In the genomic region with DNA sequence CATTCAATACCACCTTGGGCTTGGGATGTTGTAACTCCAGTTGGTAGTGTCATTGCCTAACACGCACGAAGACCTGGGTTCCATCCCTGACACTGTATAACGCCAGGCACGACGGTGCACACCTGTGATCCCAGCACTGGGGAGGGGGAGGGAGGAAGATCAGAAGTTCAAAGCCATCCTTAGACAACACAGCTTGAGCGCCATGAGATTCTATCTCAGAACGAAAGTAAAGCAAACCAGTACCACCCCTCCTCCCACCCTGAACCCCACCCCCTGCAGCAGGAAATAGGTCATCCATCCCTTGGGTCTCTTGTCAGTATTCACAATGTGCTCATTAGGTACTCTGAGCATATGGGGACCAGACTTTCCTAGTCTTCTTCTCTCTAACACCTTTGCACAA, we compare ENCODE assay signal across 10 mouse cellular contexts.
A peak's percentile ranks its signal among the peaks of the same experiment; 100 is the strongest.
DNase-seq lines count a peak whose midpoint lies in the region; ATAC-seq lines count a peak whose summit lies in the region.
"Had no signal": no experiment of that assay in that cellular context is flagged by ENCODE, and none has a peak within 500 bp of the region (broad histone marks: within the 10 kb centered on the region; RNA-seq: fewer than 3 reads in every experiment).

No protein-coding gene starts in this region.

- no peak overlapping the region for H3K9ac ChIP-seq in heart, embryonic 16.5 days (ENCODE audit: low read length)
- H3K9ac ChIP-seq in heart, embryonic 12.5 days = no peak overlapping the region
- no peak overlapping the region for H3K9ac ChIP-seq in stomach, embryonic 16.5 days (ENCODE audit: low read length)

- 0 out of 2 replicates have a peak, but pooled peaks cover 8% of the 10 kb centered on the region for H3K4me1 ChIP-seq in heart, embryonic 16.5 days (ENCODE audit: control insufficient read depth, insufficient read depth, low read length)
- H3K4me1 ChIP-seq in heart, embryonic 12.5 days (replicated peaks) = peaks cover 10% of the 10 kb centered on the region; the same call in 1 of the 2 replicates
- H3K4me1 ChIP-seq in stomach, embryonic 16.5 days (ENCODE audit: control insufficient read depth, insufficient read depth, low read length) = peaks cover 12% of the 10 kb centered on the region; the same call in 1 of the 2 replicates

- WGBS in heart, embryonic 16.5 days = 82% methylated on average over 7 of the region's 7 CpGs
- 84% methylated on average over 7 of the region's 7 CpGs for WGBS in heart, embryonic 12.5 days
- 76% methylated on average over 7 of the region's 7 CpGs for WGBS in stomach, embryonic 16.5 days

- H3K9me3 ChIP-seq in heart, embryonic 16.5 days (replicated peaks; ENCODE audit: control insufficient read depth, low read length) = no peaks in the 10 kb centered on the region
- no peaks in the 10 kb centered on the region for H3K9me3 ChIP-seq in heart, embryonic 12.5 days (replicated peaks)
- no peaks in the 10 kb centered on the region for H3K9me3 ChIP-seq in stomach, embryonic 16.5 days (replicated peaks; ENCODE audit: control insufficient read depth, low read length)

- no peak overlapping the region for H3K4me2 ChIP-seq in heart, embryonic 16.5 days (ENCODE audit: low read depth, low read length)
- no peak overlapping the region for H3K4me2 ChIP-seq in heart, embryonic 12.5 days
- H3K4me2 ChIP-seq in stomach, embryonic 16.5 days (ENCODE audit: low read depth, low read length) = no peak overlapping the region

- no peaks in the 10 kb centered on the region for H3K27me3 ChIP-seq in heart, embryonic 16.5 days (ENCODE audit: control insufficient read depth, insufficient read depth, low read length)
- H3K27me3 ChIP-seq in heart, embryonic 12.5 days (replicated peaks) = 0 out of 2 replicates have a peak, but pooled peaks cover 6% of the 10 kb centered on the region
- no peaks in the 10 kb centered on the region for H3K27me3 ChIP-seq in stomach, embryonic 16.5 days (ENCODE audit: control insufficient read depth, insufficient read depth, low read length)

- no peak overlapping the region for H3K27ac ChIP-seq in heart, embryonic 16.5 days (ENCODE audit: low read length)
- H3K27ac ChIP-seq in heart, embryonic 12.5 days (ENCODE audit: poor library complexity, severe bottlenecking) = no peak overlapping the region
- H3K27ac ChIP-seq in stomach, embryonic 16.5 days (ENCODE audit: low read length) = peak overlapping the region; percentile 19; the same call in 1 of the 2 replicates
- H3K27ac ChIP-seq: heart, adult 2 months had no signal

- H3K4me3 ChIP-seq in heart, embryonic 16.5 days (ENCODE audit: low read length) = no peak overlapping the region
- no peak overlapping the region for H3K4me3 ChIP-seq in heart, embryonic 12.5 days
- H3K4me3 ChIP-seq in stomach, embryonic 16.5 days (replicated peaks; ENCODE audit: low read length) = no peak overlapping the region
- H3K4me3 ChIP-seq: heart, adult 2 months; megakaryocyte, embryonic 14.5 days had no signal

- 0 out of 2 replicates have a peak, but pooled peaks have one; percentile 20 for ATAC-seq in heart, embryonic 16.5 days (replicated peaks; ENCODE audit: extremely low read depth, insufficient read depth, low FRiP score)
- no peak for ATAC-seq in heart, embryonic 12.5 days (ENCODE audit: insufficient number of reproducible peaks, low FRiP score)
- ATAC-seq in stomach, embryonic 16.5 days (ENCODE audit: insufficient read depth, low FRiP score) = no peak

- peak; percentile 71 for DNase-seq in retina, postnatal 1 day
- DNase-seq in retina, embryonic 14.5 days (ENCODE audit: low spot score) = no peak
- no peak for DNase-seq in gastrocnemius, postnatal 36 days
- no peak for DNase-seq in cerebellum, postnatal 36 days
- DNase-seq in heart, postnatal 4 days = no peak
- DNase-seq: heart, adult 2 months had no signal

- no peaks in the 10 kb centered on the region for H3K36me3 ChIP-seq in heart, embryonic 16.5 days (ENCODE audit: control insufficient read depth, insufficient read depth)
- H3K36me3 ChIP-seq in heart, embryonic 12.5 days = no peaks in the 10 kb centered on the region
- no peaks in the 10 kb centered on the region for H3K36me3 ChIP-seq in stomach, embryonic 16.5 days (ENCODE audit: control insufficient read depth, insufficient read depth, low read length)

- intact Hi-C loops in gastrocnemius, postnatal 36 days (cut with DNase I) = no loop called here
